Mouse (Mus musculus) spleen, adult 2 months (tissue): Measurements from ENCODE around the gene Lgalsl. TPM values are rescaled to one million over a fixed set of nuclear protein-coding genes. Genes with fewer than 3 reads are reported as not detected.
A peak's percentile ranks its signal among the peaks of the same experiment; 100 is the strongest.

Experiments used
- DNase-seq, 2 experiments: peaks; one replicate each; pipeline versions ENCODE4 v3.0.0 to v3.0.0-alpha.2; 2012 to 2021; ENCODE audit warnings: low spot score in 2 of 2, low read depth in 1 of 2
- H3K27ac ChIP-seq: fragments of 200-500 bp; 2 replicates; pipeline ENCODE4 v1.5.1; 2012; ENCODE audit warnings: low read length, inconsistent platforms; ENCODE audit not compliant: insufficient read depth
- H3K27me3 ChIP-seq: fragments of 200-500 bp; 2 replicates; pipeline ENCODE4 v1.6.1; 2012; ENCODE audit warnings: mild to moderate bottlenecking, moderate library complexity, low read length, inconsistent platforms; ENCODE audit not compliant: control insufficient read depth, insufficient read depth
- H3K36me3 ChIP-seq: fragments of 200-500 bp; 2 replicates; pipeline ENCODE4 v1.6.1; 2012; ENCODE audit warnings: mild to moderate bottlenecking, low read length, inconsistent platforms; ENCODE audit not compliant: control insufficient read depth, insufficient read depth
- H3K4me1 ChIP-seq: fragments of 200-500 bp; 2 replicates; pipeline ENCODE4 v1.6.1; 2011; ENCODE audit warnings: inconsistent platforms; ENCODE audit not compliant: control insufficient read depth, insufficient read depth, insufficient read length
- H3K4me3 ChIP-seq: fragments of 200-500 bp; 2 replicates; pipeline ENCODE4 v1.5.1; 2011; ENCODE audit warnings: mild to moderate bottlenecking, inconsistent platforms; ENCODE audit not compliant: insufficient read depth, insufficient read length; ENCODE audit errors: extremely low read depth
- CTCF ChIP-seq: fragments of 200-500 bp; IDR thresholded peaks from 2 replicates; pipeline ENCODE4 v1.5.1; 2011; ENCODE audit warnings: mild to moderate bottlenecking, inconsistent platforms; ENCODE audit not compliant: insufficient read depth, insufficient read length, insufficient replicate concordance; ENCODE audit errors: extremely low read depth
- POLR2A ChIP-seq: fragments of 200-500 bp; IDR thresholded peaks from 2 replicates; pipeline ENCODE4 v1.6.1; 2011; ENCODE audit warnings: low read depth, low read length, inconsistent platforms
- WGBS: fragments of 180-500 bp; shearing (Covaris S2); methylation state at CpG from one replicate; pipeline ENCODE4 v1.1.7; 2018; 5-methylcytosine and 5-hydroxymethylcytosine counted together
- polyA plus RNA-seq: library from polyadenylated mRNA; depleted of rRNA; stranded (reverse); fragments of >200 nt; gene quantifications from 2 replicates; pipeline ENCODE4 v1.2.3, GENCODE M21; 2012

The Lgalsl gene
- polyA plus RNA-seq, 1 experiment, result 4.4 TPM

DNA sequence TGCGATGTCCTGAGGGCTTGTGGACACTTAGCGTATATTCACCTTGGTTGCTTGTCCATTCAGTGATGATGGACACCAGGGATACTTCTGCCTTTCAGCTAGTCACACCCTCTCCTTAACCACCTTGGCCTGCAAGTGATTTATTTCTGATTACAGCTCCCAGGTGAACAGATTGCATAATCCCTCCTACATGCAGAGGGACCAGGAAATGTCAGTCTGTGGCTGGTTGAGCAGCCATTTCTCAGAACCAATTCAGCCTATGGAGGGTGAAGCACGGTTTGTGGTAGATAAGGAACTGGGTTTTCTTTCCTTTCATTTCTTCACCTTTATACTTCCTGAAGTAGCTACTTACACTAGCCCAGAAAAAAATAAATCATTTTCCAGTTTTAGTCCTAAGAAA, 34.6 kb upstream of the Lgalsl start:
- TF ChIP-seq POLR2A, result no peak
- TF ChIP-seq CTCF, result no peak
- Histone ChIP-seq H3K27ac (no peak overlapping the region), H3K4me1 (no peaks in the 10 kb centered on the region), H3K4me3 (no peak overlapping the region), H3K27me3 (no peaks in the 10 kb centered on the region), H3K36me3 (no peaks in the 10 kb centered on the region)
- 74% methylated on average over 3 of the region's 3 CpGs for WGBS
- no peak for DNase-seq

DNA sequence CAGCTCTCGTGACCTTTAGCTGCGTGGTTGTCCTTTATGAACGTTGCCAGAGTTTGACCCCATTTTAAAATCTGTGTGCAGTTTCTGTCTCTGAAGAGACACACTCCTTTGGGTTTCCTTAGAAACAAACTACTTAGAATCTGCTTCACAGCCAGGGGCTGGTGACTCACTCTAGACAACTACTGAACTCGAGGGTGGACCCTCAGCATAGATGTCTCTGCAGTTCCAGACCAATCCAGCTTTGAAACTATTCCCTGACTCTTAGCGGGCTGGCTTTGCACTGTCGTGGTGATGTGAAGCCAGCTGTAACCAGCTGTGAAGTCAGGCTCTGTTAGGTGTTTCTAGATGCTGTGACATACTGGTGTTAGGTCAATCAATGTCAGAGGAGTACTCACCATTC, 33.8 kb upstream of the Lgalsl start:
- Histone ChIP-seq H3K4me3 (no peak overlapping the region), H3K27ac (no peak overlapping the region), H3K36me3 (no peaks in the 10 kb centered on the region), H3K27me3 (no peaks in the 10 kb centered on the region), H3K4me1 (no peaks in the 10 kb centered on the region)
- no peak for DNase-seq
- TF ChIP-seq POLR2A (no peak), CTCF (no peak)
- 75% methylated on average over 6 of the region's 6 CpGs for WGBS

DNA sequence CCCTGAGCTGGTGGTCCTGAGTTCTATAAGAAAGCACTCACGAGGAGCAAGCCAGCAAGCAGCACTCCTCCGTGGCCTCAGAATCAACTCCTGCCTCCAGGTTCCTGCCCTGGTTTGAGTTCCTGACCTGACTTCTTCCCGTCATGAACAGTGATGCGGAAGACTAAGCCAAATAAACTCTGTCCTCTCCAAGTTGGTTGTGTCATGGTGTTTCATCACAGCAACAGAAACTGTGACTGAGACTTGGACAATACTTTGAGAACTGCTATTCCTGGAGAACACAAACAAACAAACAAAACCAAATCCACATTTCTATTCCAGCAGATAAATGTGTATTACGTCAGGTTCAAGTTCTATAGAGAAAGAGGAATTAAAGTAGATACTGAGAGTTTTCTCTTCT, 31.2 kb upstream of the Lgalsl start:
- H3K27ac ChIP-seq, result no peak overlapping the region
- TF ChIP-seq CTCF (no peak), POLR2A (no peak)
- H3K4me3 ChIP-seq, result no peak overlapping the region
- no peaks in the 10 kb centered on the region for H3K36me3 ChIP-seq
- H3K27me3 ChIP-seq, result no peaks in the 10 kb centered on the region
- 86% methylated on average over 5 of the region's 5 CpGs for WGBS
- no peaks in the 10 kb centered on the region for H3K4me1 ChIP-seq
- DNase-seq, result no peak

DNA sequence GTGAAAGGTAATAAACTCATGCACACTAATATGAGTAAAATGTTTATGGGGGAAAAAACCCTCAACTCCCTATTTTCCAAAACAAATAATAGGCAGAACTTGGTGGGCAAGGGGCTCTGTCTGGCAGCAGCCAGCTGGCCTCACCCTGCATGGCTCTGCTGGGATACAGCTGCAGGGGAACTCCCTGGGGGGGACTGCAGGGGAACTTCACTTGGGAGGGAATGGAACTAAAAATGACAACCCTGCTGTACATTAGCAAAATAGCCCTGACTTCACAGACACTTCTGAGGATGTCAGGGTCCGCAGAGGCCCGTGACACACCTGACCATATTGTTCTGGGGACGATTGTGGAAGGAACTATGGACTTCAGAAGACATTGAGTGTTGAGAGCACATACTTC, 29.5 kb upstream of the Lgalsl start:
- TF ChIP-seq POLR2A (no peak), CTCF (no peak)
- Histone ChIP-seq H3K27me3 (no peaks in the 10 kb centered on the region), H3K4me3 (no peak overlapping the region), H3K4me1 (no peaks in the 10 kb centered on the region), H3K36me3 (no peaks in the 10 kb centered on the region), H3K27ac (no peak overlapping the region)
- WGBS, result 86% methylated on average over 3 of the region's 3 CpGs
- DNase-seq, result no peak

DNA sequence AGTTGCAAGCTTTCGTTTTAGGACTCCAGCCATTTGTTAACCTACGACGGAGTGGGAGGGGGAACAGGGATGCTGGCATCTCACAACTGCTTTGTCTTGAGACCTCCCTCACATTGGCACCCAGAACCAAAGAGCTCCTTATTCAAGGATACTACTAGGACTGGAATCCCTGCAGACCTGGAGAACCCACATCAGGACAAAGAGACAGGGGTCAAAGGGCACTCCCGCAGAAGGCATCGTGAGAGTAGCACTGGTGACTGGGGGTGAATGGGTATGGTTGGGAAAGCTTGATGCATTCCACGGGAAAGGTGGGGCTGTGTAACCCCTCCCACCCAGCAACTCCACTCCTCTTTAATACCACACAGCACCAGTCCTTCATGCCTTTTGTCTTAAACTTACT, 29.0 kb upstream of the Lgalsl start:
- WGBS, result 86% methylated on average over 6 of the region's 6 CpGs
- Histone ChIP-seq H3K4me1 (no peaks in the 10 kb centered on the region), H3K4me3 (no peak overlapping the region), H3K27me3 (no peaks in the 10 kb centered on the region), H3K36me3 (no peaks in the 10 kb centered on the region), H3K27ac (no peak overlapping the region)
- DNase-seq, result no peak
- TF ChIP-seq CTCF (no peak), POLR2A (no peak)

DNA sequence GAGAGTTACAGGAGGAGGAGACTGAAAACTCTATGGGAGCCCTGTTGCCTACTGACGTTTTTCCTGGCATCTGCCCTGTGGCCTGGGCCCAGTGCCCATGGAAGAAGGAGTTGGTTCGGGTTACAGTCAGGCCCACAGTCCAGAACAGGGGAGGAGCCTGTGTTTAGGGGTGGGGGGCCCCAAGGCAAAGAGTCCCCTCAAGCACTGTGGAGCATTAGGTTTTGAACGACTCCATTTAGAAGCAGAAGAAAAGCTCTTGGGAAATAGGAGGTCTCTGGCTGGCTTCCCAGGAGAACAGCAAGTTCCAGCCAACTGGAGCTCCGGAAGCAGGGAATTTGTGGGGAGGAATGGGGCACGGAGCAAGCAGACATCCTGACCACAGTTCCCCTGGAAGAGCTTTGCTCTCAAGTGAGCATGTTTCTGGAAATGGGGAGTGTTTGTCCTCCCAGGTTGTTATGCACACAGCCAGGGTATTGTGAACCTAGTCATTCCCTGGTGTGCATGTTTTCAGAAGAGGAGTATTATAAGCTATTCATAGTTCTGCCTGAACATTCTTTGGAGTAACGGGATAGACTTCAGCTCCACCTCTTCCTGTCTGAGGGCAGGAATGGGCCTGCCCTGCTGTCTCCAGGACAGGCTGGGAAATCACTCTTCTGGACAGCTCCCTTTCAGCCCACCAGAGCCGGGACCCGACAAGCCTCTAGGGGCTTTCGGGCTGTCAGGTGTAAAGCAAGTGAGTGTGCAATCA, 28.2 kb upstream of the Lgalsl start:
- H3K27ac ChIP-seq, result peak overlapping the region; percentile 60

DNA sequence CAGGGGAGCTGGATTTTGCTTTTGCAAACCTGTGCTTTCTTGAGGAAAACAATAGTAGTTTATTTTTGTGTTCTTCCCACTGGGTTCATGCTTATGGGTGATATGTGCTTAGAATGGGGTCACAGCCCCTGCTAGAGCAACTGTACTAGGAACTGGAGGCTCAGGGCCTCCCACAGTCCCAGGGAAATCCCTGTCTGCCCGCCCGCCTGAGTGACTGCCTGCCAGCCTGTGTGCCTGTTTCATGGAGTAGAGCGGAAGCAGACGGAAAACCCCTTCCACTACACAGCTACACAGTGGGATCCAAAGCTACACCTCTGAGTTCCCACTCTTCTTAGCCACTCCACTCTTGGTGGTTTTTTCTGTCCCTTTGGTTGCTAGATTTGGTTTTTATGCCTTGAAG, 27.1 kb upstream of the Lgalsl start:
- no peak for TF ChIP-seq CTCF
- TF ChIP-seq POLR2A, result no peak
- Histone ChIP-seq H3K4me3 (no peak overlapping the region), H3K4me1 (no peaks in the 10 kb centered on the region), H3K27me3 (no peaks in the 10 kb centered on the region), H3K36me3 (no peaks in the 10 kb centered on the region), H3K27ac (no peak overlapping the region; the same call in 1 of the 2 replicates)
- no peak for DNase-seq
- 83% methylated on average over 4 of the region's 4 CpGs for WGBS

More for the DNA sequence above, 28.2 kb upstream of the Lgalsl start:
- DNase-seq, result no peak
- no peak for TF ChIP-seq POLR2A
- no peak for TF ChIP-seq CTCF
- no peaks in the 10 kb centered on the region for H3K27me3 ChIP-seq
- H3K4me3 ChIP-seq, result no peak overlapping the region
- no peaks in the 10 kb centered on the region for H3K36me3 ChIP-seq
- no peaks in the 10 kb centered on the region for H3K4me1 ChIP-seq
- WGBS, result 61% methylated on average over 9 of the region's 9 CpGs
